Mouse (Mus musculus): ENCODE data around the gene Pafah1b1. TPM values are rescaled to one million over a fixed set of nuclear protein-coding genes. Genes with fewer than 3 reads are reported as not detected.

The Pafah1b1 gene
- polyA plus RNA-seq, 1 experiment from 2014 or later = 83.3 TPM

DNA sequence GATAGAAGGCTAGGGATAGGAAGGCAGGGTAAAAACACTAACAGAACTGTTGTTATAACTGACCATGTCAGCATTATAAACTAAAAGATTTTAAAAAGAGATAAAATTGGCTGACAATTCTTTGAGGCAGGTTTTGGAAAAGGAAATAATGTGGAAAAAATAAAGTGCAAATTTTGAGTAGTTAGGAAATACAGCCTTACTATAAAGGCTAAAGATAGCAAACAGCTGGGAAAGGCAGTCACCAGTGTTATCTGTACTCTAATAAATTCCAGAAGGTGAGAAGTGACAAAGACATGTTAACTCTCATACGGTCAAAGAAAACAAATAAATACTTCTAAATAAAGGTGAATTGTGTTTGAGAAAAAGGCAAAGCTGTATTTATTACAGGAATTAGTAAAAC lies 15.7 kb downstream of the Pafah1b1 start:
- Histone ChIP-seq H3K36me3 (ENCODE audit: control insufficient read depth, insufficient read depth, low read length) (no peaks in the 10 kb centered on the region; the same call in 1 of the 2 replicates), H3K27me3 (ENCODE audit: control insufficient read depth, insufficient read depth, low read length) (no peaks in the 10 kb centered on the region), H3K9ac (ENCODE audit: low read length) (no peak overlapping the region), H3K9me3 (ENCODE audit: control insufficient read depth, low read length) (no peaks in the 10 kb centered on the region), H3K4me2 (ENCODE audit: low read depth, severe bottlenecking) (no peak overlapping the region), H3K4me1 (ENCODE audit: control insufficient read depth, insufficient read depth, low read length) (no peaks in the 10 kb centered on the region), H3K27ac (replicated peaks; ENCODE audit: low read depth, low read length) (no peak overlapping the region), H3K4me3 (ENCODE audit: low read depth, low read length) (no peak overlapping the region)
- DNase-seq (ENCODE audit: low spot score) = no peak
- 26% methylated on average over 1 of the region's 1 CpGs for WGBS
- ATAC-seq (ENCODE audit: insufficient number of reproducible peaks, low FRiP score, low TSS enrichment, low read depth) = no peak

DNA sequence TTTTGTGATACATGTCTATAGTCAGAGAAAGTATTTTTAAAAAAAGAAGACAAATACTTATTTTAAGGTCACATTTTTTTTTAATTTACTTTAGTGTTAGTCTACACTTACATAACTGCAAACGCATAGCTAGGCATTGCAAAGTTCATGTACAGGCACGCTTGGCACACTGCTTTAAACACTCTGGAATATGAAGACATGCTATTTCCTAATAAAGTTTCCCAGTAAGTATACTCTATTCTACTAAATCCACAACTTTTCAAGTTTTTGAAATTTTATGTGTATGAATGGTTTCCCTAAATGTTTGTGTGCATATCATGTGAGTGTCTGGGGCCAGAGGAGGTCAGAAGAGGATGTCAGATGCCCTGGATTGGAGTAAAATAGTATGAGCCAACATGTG lies 20.4 kb downstream of the Pafah1b1 start:
- Histone ChIP-seq H3K27me3 (ENCODE audit: control insufficient read depth, insufficient read depth, low read length) (no peaks in the 10 kb centered on the region), H3K4me3 (ENCODE audit: low read depth, low read length) (no peak overlapping the region), H3K9ac (ENCODE audit: low read length) (no peak overlapping the region), H3K9me3 (ENCODE audit: control insufficient read depth, low read length) (no peaks in the 10 kb centered on the region), H3K4me2 (ENCODE audit: low read depth, severe bottlenecking) (no peak overlapping the region), H3K27ac (replicated peaks; ENCODE audit: low read depth, low read length) (no peak overlapping the region), H3K36me3 (ENCODE audit: control insufficient read depth, insufficient read depth, low read length) (no peaks in the 10 kb centered on the region), H3K4me1 (ENCODE audit: control insufficient read depth, insufficient read depth, low read length) (no peaks in the 10 kb centered on the region)
- no peak for ATAC-seq (ENCODE audit: insufficient number of reproducible peaks, low FRiP score, low TSS enrichment, low read depth)
- WGBS = 91% methylated on average over 2 of the region's 2 CpGs
- no peak for DNase-seq (ENCODE audit: low spot score)

DNA sequence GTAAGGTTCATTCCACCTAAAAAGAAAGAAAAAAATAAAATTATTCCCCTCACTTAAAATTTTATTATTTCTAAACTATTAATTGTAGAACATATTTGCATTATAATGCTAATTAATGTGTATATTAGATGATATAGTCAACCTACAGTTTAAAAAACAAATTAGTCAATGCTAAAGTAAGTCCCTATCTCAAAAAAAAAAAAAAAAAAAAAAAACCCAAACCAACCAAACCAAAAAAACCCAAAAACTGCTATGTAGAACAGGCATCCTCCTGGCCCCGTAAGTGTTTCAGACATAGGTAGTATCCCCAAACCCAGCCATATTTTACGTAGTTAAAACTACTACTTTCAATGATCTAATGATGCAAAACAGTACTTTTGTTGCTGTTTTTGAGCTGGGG lies 25.0 kb downstream of the Pafah1b1 start:
- ATAC-seq (ENCODE audit: insufficient number of reproducible peaks, low FRiP score, low TSS enrichment, low read depth) (no peak), DNase-seq (ENCODE audit: low spot score) (no peak)
- H3K4me2 ChIP-seq (ENCODE audit: low read depth, severe bottlenecking) = no peak overlapping the region
- H3K36me3 ChIP-seq (ENCODE audit: control insufficient read depth, insufficient read depth, low read length) = peaks cover 2% of the 10 kb centered on the region; the same call in 1 of the 2 replicates
- H3K4me3 ChIP-seq (ENCODE audit: low read depth, low read length) = no peak overlapping the region
- H3K27ac ChIP-seq (replicated peaks; ENCODE audit: low read depth, low read length) = no peak overlapping the region
- no peaks in the 10 kb centered on the region for H3K27me3 ChIP-seq (ENCODE audit: control insufficient read depth, insufficient read depth, low read length)
- no peak overlapping the region for H3K9ac ChIP-seq (ENCODE audit: low read length)
- WGBS = 100% methylated on average over 2 of the region's 2 CpGs
- H3K4me1 ChIP-seq (ENCODE audit: control insufficient read depth, insufficient read depth, low read length) = no peaks in the 10 kb centered on the region
- H3K9me3 ChIP-seq (ENCODE audit: control insufficient read depth, low read length) = no peaks in the 10 kb centered on the region

DNA sequence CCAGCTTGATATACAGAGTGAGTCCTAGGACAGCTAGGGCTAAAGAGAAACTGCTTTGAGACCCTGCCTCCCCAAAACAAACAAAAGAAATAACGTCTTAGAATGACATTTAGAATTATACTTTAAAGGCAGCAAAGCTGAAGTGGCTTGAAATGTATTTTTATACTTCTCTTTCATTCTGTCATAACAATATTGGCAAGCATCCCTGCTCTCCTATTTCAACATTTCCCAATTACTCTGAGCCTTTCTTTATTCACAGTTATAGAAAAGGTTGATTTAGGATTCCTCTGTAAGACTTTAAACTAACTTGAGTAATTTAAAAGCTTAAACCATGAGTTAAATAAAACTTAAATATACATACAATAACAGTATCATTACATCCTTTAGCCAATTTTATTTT lies 32.3 kb downstream of the Pafah1b1 start:
- DNase-seq (ENCODE audit: low spot score) (no peak), ATAC-seq (ENCODE audit: insufficient number of reproducible peaks, low FRiP score, low TSS enrichment, low read depth) (no peak)
- no peak overlapping the region for H3K9ac ChIP-seq (ENCODE audit: low read length)
- no peaks in the 10 kb centered on the region for H3K9me3 ChIP-seq (ENCODE audit: control insufficient read depth, low read length)
- no peak overlapping the region for H3K4me2 ChIP-seq (ENCODE audit: low read depth, severe bottlenecking)
- H3K27ac ChIP-seq (replicated peaks; ENCODE audit: low read depth, low read length) = no peak overlapping the region
- H3K4me3 ChIP-seq (ENCODE audit: low read depth, low read length) = no peak overlapping the region
- WGBS = 78% methylated on average over 1 of the region's 1 CpGs
- H3K36me3 ChIP-seq (ENCODE audit: control insufficient read depth, insufficient read depth, low read length) = peaks cover 4% of the 10 kb centered on the region; the same call in 1 of the 2 replicates
- no peaks in the 10 kb centered on the region for H3K4me1 ChIP-seq (ENCODE audit: control insufficient read depth, insufficient read depth, low read length)
- no peaks in the 10 kb centered on the region for H3K27me3 ChIP-seq (ENCODE audit: control insufficient read depth, insufficient read depth, low read length)

DNA sequence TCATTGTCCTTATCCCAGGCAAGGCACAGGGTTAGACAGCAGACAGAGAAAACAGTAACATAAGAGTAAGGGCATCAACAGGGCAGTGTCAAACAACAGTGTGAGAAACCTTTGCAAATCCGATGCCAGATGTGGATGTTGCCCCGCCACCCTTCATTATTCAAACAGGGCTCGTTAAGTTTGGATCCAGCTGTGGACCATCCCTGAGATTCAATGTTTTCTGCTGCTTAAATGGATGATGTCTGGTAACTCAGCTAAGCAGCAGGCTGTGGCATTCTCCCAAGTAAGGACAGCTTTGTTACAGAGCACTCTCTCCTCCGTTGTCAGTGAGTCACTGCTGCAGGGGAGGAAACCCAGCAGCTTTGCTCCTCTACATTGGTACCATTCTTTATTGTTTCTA lies 49.3 kb downstream of the Pafah1b1 start:
- Histone ChIP-seq H3K9me3 (ENCODE audit: control insufficient read depth, low read length) (no peaks in the 10 kb centered on the region), H3K9ac (ENCODE audit: low read length) (no peak overlapping the region), H3K4me2 (ENCODE audit: low read depth, severe bottlenecking) (no peak overlapping the region), H3K27me3 (ENCODE audit: control insufficient read depth, insufficient read depth, low read length) (no peaks in the 10 kb centered on the region), H3K4me3 (ENCODE audit: low read depth, low read length) (no peak overlapping the region), H3K27ac (replicated peaks; ENCODE audit: low read depth, low read length) (no peak overlapping the region), H3K4me1 (ENCODE audit: control insufficient read depth, insufficient read depth, low read length) (no peaks in the 10 kb centered on the region), H3K36me3 (ENCODE audit: control insufficient read depth, insufficient read depth, low read length) (peaks cover 13% of the 10 kb centered on the region; the same call in 1 of the 2 replicates)
- ATAC-seq (ENCODE audit: insufficient number of reproducible peaks, low FRiP score, low TSS enrichment, low read depth) (no peak), DNase-seq (ENCODE audit: low spot score) (no peak)
- 83% methylated on average over 4 of the region's 4 CpGs for WGBS

DNA sequence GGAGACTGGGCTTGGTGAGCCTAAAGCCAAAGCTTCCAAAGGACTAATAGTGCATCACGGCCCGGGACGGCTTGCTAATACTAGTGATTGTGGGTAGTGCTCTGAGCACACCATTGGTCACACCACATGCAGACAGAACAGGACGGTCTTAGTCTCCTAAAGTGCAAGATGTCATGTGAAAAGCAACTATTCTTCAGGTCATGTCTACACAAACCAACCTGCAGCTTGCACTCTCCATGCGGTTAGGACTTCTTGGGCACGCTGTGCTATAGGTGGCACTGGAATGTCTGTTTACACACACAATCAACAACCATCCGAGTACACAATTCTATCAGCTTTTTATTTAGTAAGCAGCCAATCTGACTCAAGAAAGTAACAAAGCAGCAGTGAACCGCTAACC lies 49.8 kb downstream of the Pafah1b1 start:
- no peak overlapping the region for H3K27ac ChIP-seq (replicated peaks; ENCODE audit: low read depth, low read length)
- no peak overlapping the region for H3K4me3 ChIP-seq (ENCODE audit: low read depth, low read length)
- H3K4me2 ChIP-seq (ENCODE audit: low read depth, severe bottlenecking) = no peak overlapping the region
- peaks cover 12% of the 10 kb centered on the region; the same call in 1 of the 2 replicates for H3K36me3 ChIP-seq (ENCODE audit: control insufficient read depth, insufficient read depth, low read length)
- no peaks in the 10 kb centered on the region for H3K27me3 ChIP-seq (ENCODE audit: control insufficient read depth, insufficient read depth, low read length)
- ATAC-seq (ENCODE audit: insufficient number of reproducible peaks, low FRiP score, low TSS enrichment, low read depth) = no peak
- 93% methylated on average over 8 of the region's 8 CpGs for WGBS
- no peak for DNase-seq (ENCODE audit: low spot score)
- H3K4me1 ChIP-seq (ENCODE audit: control insufficient read depth, insufficient read depth, low read length) = no peaks in the 10 kb centered on the region
- H3K9me3 ChIP-seq (ENCODE audit: control insufficient read depth, low read length) = no peaks in the 10 kb centered on the region
- H3K9ac ChIP-seq (ENCODE audit: low read length) = no peak overlapping the region

DNA sequence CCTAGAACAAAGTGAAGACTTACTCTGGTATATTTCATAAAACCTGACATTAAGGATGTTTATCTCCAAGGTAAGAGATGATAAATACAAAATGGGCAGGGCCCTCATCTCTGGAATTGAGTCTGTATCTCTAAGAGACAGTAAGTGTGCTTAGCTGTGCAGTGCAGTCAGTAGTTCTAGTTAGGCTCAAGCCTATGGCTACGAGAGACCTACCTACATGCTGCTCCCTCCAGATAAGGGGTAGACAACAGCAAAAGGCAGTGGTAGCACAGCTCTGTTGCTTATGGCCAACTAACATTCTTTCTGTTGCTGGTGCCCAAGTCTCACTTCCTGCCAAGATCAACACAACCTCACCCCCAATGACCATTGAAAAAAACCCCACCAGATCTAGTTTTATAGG lies 50.9 kb downstream of the Pafah1b1 start:
- H3K36me3 ChIP-seq (ENCODE audit: control insufficient read depth, insufficient read depth, low read length) = peaks cover 14% of the 10 kb centered on the region; the same call in 1 of the 2 replicates
- 88% methylated on average over 1 of the region's 1 CpGs for WGBS

DNA sequence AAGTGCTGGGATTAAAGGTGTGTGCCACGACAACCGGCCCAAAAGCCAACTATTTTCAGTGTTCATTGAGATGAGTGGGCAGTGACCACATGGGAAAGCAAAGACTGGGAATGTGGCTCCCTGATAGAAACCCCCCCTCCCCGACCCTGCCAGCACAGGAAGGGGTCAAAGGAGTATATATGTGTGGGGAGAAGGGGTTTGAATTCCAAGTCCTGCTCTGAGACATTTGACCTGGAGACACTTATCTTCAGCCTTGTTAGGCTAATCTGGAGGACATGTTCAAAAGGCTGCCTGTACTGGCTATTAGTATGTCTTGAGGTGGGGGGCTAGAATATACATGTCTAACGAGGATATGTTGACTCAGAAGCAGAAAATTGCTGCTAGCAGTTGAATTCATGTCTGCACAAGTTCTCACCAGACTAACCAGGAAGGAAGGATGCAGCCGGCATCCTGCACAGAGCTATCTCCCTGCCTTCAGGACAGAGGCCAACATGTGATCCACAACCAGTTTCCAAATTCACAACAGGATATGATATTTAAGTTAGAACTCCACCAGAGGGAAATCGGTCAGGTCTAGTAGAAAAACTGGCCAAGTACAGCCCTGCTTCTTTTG lies 51.5 kb downstream of the Pafah1b1 start:
- Histone ChIP-seq H3K36me3 (ENCODE audit: control insufficient read depth, insufficient read depth, low read length) (peaks cover 14% of the 10 kb centered on the region; the same call in 1 of the 2 replicates), H3K9ac (ENCODE audit: low read length) (no peak overlapping the region), H3K27me3 (ENCODE audit: control insufficient read depth, insufficient read depth, low read length) (no peaks in the 10 kb centered on the region), H3K4me2 (ENCODE audit: low read depth, severe bottlenecking) (no peak overlapping the region), H3K4me1 (ENCODE audit: control insufficient read depth, insufficient read depth, low read length) (no peaks in the 10 kb centered on the region), H3K4me3 (ENCODE audit: low read depth, low read length) (no peak overlapping the region), H3K27ac (replicated peaks; ENCODE audit: low read depth, low read length) (no peak overlapping the region), H3K9me3 (ENCODE audit: control insufficient read depth, low read length) (no peaks in the 10 kb centered on the region)
- no peak for DNase-seq (ENCODE audit: low spot score)
- no peak for ATAC-seq (ENCODE audit: insufficient number of reproducible peaks, low FRiP score, low TSS enrichment, low read depth)
- WGBS = 82% methylated on average over 6 of the region's 6 CpGs

More for the DNA sequence above, 50.9 kb downstream of the Pafah1b1 start:
- ATAC-seq (ENCODE audit: insufficient number of reproducible peaks, low FRiP score, low TSS enrichment, low read depth) = no peak
- H3K9ac ChIP-seq (ENCODE audit: low read length) = no peak overlapping the region
- no peak overlapping the region for H3K4me2 ChIP-seq (ENCODE audit: low read depth, severe bottlenecking)
- H3K9me3 ChIP-seq (ENCODE audit: control insufficient read depth, low read length) = no peaks in the 10 kb centered on the region
- no peaks in the 10 kb centered on the region for H3K4me1 ChIP-seq (ENCODE audit: control insufficient read depth, insufficient read depth, low read length)
- no peaks in the 10 kb centered on the region for H3K27me3 ChIP-seq (ENCODE audit: control insufficient read depth, insufficient read depth, low read length)
- H3K27ac ChIP-seq (replicated peaks; ENCODE audit: low read depth, low read length) = no peak overlapping the region
- DNase-seq (ENCODE audit: low spot score) = no peak
- no peak overlapping the region for H3K4me3 ChIP-seq (ENCODE audit: low read depth, low read length)

DNA sequence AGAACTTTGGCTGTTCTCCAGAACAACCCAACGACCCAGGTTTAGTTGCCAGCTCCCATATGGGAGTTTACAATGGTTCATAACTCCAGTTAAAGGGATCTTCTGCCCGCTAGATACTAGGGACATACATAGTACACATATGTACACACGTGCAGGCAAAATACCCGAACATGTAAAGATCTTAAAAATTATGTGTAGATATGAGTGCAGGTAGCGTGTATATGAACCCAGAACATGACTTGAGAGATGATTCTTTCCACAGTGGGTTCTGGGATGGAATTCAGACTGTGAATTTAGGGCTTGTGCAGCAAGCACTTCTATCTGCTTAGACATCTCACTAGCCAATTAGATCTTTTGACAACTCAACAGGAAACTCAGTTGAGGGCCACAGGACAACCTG lies 52.6 kb downstream of the Pafah1b1 start:
- no peak overlapping the region for H3K4me2 ChIP-seq (ENCODE audit: low read depth, severe bottlenecking)
- H3K36me3 ChIP-seq (ENCODE audit: control insufficient read depth, insufficient read depth, low read length) = peaks cover 21% of the 10 kb centered on the region; the same call in 1 of the 2 replicates
- H3K27ac ChIP-seq (replicated peaks; ENCODE audit: low read depth, low read length) = no peak overlapping the region
- no peak overlapping the region for H3K9ac ChIP-seq (ENCODE audit: low read length)
- H3K4me1 ChIP-seq (ENCODE audit: control insufficient read depth, insufficient read depth, low read length) = no peaks in the 10 kb centered on the region
- DNase-seq (ENCODE audit: low spot score) (no peak), ATAC-seq (ENCODE audit: insufficient number of reproducible peaks, low FRiP score, low TSS enrichment, low read depth) (no peak)
- 95% methylated on average over 5 of the region's 5 CpGs for WGBS
- H3K27me3 ChIP-seq (ENCODE audit: control insufficient read depth, insufficient read depth, low read length) = no peaks in the 10 kb centered on the region
- H3K9me3 ChIP-seq (ENCODE audit: control insufficient read depth, low read length) = no peaks in the 10 kb centered on the region
- no peak overlapping the region for H3K4me3 ChIP-seq (ENCODE audit: low read depth, low read length)
